Mouse (Mus musculus): ENCODE measurements around the gene Esr2.

DNA sequence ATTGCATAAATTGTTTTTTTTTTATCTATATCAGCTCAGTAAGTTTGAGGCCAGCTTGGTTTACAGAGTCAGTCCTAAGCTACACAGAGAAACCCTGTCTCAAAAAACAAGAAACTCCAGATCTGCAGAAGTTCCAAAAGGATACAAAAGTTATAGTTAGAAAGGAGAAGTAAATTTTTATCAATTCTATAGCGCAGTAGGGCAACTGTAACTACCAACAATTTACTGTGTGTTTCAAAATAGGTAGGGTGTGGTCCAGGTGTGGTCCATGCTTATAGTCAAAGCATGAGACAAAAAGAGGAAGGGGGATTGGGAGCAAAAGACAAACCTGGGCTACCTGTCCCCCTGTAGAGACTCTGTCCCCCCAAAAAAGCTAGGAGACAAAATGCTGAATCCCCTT, 9.4 kb upstream of the Esr2 start:
- TF ChIP-seq POLR2A (IDR thresholded peaks at IDR 0.05; ENCODE audit: borderline replicate concordance, insufficient read depth, low read length) = no peak
- no peak for TF ChIP-seq CTCF (IDR thresholded peaks at IDR 0.05; ENCODE audit: borderline replicate concordance, insufficient read depth, low read depth, low read length)

Measured in cerebellum, adult 2 months (tissue).